Mouse (Mus musculus) MEL-GATA-1-ER (cell line): ENCODE measurements around the gene BC052040.
A peak's percentile ranks its signal among the peaks of the same experiment; 100 is the strongest.

Experiments
- DNase-seq: peaks from one replicate; pipeline ENCODE4 v3.0.0-alpha.2; 2012; ENCODE audit warnings: low read depth; ENCODE audit errors: extremely low read depth

Gene BC052040

DNA sequence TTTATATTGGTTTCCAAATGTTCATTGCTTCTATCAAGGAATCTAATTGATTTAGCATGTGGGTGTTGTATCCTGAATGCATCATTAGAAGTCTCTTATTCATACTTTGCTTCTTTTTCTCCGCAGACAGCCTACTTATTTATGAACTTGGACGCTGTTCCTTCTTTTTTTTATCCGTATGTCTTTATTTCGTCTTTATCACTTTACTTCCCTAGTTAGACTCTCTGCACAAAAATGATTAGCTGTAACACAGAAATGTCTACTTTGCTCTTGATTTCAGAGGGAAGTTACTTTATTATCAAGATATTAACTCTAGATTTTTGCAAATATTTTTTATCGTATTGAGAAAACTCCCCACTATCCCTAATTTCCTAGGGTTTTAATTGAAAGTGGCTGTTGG, 117.5 kb downstream of the BC052040 start:
- DNase-seq: peak; percentile 18

DNA sequence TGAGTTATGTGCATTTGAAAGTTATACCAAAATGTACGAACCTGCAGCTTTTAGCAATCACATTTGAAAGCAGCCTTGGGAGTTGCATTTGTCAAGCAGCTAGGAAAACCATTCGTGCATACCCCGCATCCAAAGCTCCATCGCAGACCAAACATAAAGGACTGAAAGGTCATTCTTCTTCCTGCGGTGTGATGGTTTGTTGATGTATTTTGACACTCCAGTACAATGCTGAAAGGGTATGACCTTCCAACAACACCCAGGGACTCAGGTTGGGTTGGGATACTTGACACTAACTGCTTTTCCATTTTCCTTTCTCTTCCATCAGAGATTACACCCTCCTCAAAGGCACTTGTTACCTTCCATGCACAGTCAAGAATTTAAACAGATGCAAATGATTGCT, 121.1 kb downstream of the BC052040 start:
- DNase-seq: no peak

DNA sequence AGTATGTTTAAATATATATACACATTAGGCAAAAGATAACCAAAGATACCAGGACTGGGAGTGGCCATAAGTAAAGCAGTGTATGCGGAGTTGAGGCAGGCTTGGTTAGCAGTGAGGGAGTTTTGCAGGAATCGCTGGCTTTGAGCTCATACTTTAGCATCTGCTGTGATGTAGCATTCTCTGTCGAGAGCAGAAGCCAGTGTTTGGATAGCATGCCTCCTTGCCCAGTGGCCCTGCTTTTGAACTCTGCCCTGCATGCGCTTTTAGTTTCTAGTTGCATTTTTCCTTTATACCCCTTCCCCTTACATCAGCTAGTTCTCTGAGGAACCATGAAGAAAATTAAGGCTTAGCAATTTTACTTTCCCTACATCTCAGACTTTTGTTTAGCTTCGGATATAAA, 136.0 kb downstream of the BC052040 start:
- DNase-seq: no peak

DNA sequence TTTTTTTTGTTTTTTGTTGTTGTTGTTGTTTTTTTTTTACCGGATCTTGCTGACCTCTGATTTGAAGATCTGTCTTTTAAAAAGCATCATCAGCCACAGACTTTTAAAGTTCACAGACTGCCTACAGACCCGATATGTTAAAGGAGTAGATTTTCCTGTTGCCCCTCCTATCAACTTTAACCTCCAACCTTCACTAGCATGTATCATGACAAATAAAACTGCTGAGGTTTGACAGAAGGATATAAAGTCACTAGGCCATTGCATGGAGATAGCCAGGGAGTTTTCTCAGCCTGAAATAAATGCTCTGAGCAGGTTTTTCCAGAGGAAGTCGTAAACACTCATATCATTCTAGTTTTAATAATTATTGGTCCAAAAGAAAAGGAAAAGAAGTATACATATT, 136.5 kb downstream of the BC052040 start:
- DNase-seq: no peak

DNA sequence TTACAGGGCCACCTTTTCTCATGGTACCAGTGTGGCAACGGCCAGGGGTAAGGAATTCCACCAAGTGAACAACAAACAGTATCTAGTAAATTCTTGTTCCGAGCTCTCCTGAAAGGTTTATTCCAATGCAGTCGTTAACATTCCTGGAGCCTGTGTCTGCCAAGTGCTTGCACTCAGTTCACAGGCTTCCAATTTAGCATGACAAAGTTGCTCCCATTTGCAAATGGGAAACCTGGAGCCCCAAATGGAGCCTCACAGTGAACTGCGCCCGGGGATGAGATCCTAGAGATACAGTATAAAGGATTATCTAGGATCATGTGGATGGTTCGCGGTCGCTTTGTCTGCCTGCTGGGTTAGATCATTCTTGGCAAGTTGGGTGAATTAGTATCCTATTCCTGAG, 141.9 kb downstream of the BC052040 start:
- DNase-seq: no peak

DNA sequence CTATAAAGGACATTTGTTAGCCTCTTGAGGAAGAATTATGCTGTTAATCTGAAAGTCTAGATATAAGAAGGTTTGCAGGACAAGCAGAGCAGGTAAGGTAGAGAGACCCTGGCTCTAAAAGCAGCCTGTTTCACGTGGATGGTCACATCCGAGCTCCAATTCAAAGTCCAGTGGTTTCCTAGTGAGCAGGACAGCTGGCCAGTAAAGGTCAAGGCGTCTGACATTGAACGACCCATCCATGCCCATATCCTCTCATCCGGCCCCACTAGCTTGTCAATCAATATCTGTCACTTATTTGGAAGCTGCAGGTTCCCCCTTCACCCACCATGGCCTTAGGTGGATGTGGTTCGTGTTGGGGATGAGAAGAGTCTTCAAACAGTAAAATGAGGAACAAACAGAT, 142.7 kb downstream of the BC052040 start:
- no peak for DNase-seq

DNA sequence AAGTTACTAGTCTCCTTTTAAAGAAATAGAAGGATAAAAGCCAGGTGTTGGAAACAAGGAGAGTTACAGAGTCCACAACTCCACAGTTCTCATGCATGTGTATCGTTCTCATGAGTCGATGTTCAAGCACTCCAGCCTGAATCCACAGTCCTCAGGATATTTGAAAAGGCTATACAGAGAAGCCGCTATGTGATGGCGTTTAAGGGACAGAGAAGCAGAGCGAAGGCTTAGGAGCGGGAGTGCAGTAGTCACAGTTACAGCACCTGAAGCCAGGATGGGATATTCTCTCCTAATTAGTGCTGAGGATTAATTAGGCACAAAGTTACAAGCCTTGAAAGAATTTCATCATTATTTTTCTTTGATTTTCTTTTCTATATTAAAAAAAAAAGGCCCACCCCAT, 143.2 kb downstream of the BC052040 start:
- no peak for DNase-seq

DNA sequence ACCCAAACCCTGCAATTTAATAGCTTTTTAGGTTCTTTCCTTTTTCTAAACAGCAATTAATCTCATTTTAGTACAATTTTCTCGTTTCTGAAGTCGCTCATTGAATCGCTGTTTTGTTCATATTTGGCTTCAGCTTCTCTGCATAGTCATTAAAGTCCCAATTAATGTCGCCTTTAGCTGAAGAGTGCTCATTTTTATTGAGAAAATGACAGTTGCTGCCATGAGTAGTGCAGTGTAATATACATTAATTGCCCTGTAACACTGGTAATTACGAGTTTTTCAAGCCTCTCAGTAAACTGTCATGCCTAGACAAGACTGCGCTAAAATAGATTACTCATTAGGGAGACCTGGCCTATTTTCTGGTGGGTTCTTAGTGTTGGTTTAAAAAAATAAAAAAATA, 144.0 kb downstream of the BC052040 start:
- no peak for DNase-seq

DNA sequence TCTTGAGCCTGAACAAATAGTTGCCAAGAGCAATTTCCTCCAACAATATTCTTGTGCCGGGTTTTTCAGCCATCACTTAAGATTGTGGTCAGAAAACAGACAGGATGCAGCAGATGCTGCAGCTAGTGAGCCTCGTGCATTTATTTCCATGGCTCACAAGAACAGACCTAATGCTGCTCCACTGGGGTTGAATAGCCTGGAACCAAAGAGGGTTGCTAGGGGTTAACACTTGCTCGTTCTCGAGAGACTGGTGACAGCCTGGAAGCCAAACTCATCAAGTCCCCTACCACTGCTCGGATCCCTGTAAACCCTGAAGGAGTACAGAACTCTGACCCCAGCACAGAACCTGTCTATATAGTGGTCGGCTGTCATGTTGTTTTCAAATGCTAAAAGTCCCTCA, 144.4 kb downstream of the BC052040 start:
- DNase-seq: no peak

DNA sequence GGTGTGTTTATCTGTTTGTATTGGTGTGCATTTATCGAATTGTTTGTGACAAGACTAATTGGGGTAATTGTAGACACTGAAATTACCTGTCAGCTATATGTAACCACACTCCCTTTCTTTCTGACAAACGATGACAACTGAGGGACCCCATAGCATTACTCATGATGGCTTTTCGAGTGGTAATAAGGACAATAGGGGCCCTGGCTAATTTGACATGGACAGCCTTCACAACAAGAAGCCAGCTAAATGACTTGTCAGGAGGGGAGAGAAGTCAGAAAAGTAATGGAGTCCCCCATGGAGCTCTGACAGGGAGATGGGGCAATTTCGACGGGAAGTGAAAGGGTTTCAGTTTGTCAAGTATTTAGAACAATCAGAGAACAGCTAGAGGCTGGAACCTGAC, 145.3 kb downstream of the BC052040 start:
- DNase-seq: no peak

DNA sequence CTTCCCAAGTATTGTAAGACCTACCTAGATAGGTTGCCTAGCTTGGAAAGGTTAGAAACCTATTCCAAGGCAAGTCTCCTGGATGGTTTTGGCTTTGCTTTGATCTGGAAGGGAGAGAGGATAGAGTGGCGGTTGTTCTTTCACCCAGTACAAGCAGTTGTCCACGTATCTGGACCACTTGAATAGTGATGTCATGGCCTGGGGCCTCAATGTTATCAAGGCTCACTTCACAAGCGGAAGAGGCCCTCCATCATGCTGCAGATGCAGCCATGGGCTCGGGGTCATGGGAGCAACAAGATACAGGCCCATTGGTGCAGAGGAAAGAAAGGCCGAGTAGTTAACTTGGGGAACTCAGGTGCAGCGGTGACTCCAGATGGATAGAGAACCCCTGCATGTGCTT, 147.1 kb downstream of the BC052040 start:
- DNase-seq: no peak

DNA sequence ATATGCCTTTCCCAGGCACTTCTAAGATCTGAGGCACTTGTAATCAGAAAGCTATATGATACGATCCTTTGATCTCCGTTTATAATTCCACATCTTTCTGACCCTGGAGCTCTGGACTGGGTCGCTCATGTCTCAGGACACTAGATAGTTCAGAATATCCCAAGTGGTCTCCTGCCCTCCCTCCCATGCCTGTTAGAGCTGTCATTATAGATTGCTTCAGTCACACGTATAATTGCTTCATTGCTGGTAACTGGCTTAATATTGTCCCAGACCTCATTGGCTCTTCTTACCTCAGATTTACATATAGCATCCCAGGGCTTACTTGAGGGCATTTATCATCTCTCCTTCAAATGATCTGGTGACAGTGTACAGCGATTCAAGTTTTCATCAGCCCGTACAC, 149.0 kb downstream of the BC052040 start:
- no peak for DNase-seq

DNA sequence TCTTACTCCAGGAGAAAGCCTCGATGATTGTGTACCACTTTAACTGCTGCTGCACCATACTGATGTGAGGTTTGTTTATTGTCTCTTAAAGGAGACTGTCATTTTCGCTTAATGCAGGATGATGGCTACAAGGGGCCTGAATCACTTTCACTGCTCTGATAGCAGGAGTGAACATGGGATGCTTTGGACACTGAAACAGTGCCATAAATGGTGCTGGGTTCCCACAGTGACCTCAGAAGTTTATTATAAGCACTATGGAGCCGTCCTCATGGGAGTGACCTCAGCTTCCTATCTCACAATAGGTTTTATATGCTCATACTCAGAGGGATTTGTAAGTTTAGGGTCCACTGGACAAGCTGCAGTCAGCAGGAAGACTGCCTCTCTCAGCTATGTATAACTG, 149.7 kb downstream of the BC052040 start:
- DNase-seq: no peak

DNA sequence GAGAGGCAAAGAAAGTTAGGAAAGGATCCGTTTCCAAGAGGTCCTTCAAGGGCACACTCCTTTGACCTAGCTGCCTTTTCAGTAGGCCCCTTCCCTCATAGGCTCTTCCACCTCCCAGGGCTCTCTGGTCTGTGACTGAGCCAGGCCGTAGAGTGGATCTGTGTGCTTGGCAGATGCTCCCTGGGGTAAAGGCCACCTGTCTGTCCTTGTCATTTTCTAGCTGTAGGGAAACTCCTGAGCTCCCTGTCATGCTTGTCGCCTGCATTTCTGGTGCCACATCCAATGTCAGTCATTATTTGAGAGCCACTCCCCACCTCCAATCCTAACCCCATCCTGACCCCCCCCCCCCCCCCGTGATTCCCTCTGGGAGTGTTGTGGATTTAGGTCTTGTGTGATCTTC, 151.1 kb downstream of the BC052040 start:
- no peak for DNase-seq

DNA sequence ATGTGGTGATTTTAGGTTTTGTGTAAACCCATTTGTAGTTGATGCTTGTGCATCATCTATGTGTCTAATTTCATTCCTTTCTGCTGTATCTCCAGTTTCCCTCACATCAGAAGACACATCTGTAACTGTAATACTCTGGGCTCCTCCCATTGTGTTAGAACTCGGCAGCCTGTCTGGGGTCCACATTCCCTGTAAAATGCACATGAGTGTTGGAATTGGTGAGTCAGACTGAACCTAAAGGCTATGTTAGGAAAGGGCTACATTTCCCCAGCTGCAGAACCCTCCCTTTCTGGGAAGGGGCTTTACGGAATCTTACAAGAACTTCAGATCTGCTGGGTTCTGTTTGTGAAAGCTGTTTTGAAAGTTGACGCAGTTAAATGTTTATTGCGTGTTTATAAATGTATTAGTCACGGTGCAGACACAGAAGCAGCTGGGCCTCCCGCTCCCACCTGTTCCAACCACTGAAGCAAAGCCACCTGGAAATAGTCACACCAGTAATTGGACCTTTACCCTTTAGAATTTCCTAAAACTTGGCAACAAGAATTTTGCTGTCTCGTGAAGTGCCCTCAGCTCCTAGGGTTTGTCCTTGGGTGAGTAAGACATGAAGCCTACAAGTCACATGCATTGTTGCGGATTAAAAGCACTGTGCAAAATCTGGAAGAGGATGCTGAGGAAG, 151.6 kb downstream of the BC052040 start:
- DNase-seq: no peak

DNA sequence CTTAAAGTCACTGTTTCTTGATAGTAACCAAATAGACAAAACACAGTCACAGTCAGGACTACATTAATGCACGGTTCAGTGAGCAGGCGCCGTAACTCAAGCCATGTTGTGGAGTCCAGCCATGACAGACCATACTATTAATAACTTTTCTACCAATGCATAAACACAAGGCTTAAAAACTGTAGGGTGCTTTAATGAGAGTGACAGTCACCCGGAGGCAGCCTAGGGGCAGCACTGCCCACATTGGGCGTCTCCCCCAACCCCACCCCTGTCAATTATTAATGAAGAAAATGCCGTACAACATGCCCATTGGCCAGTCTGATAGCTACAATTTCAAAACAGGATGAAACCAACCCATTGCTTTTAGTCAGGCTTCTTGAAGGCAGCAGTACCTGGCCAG, 153.3 kb downstream of the BC052040 start:
- no peak for DNase-seq

DNA sequence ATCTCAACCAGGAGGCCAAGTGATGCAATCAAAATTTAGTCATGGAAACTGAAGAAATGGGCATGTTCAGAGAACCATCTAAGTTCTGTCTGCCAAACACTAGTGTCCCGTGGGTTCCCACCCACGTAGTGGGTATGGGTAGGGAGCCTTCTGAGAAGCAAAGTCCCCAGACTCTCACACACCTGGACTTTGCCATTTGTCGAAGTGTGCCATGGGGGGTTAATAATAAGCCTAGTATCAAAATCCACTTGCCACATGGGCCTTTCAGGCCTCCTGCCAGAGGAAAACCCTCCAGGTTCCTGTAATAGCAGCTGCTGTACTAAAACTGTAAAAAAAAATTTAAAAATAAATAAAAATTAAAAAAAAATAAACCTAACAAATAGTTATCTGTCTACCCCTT, 154.9 kb downstream of the BC052040 start:
- no peak for DNase-seq

DNA sequence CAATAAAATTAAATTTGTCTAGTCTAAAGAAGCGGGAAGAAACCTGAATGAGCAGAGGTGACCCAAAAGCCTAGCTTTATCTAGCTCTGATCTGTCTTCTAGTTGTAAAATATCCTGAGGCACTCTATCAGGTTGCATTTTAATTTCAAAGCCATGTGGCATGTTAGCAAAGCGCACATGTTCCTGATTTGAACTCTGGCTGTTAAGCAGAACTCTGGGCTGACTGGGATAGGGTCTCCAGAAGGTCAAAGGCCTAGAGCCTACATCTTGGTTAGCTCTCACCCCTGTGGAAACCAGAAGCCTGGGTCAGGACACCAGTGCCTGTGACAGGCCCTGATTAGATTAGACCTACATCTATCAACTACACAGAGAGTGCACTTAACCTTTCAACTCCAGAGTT, 156.4 kb downstream of the BC052040 start:
- DNase-seq: no peak

DNA sequence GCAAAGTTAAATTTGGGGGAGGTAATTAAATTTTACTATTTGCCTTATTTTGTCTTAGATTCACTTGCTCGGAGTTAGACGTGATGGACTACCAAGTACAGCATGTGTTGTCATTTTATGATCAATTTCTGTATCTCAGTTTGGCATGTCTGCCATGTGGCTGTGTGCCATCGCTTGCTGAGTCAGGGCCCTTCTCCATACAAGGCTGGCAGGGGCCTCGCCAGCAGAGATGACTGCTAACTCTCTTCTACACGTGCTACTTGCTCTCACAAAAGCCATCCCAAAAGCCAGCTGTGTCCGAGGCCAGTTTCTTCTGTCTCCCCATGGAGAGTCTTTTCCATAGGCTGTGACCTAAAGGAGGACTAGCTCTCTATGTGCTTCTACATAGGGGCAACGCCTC, 160.5 kb downstream of the BC052040 start:
- DNase-seq: no peak

DNA sequence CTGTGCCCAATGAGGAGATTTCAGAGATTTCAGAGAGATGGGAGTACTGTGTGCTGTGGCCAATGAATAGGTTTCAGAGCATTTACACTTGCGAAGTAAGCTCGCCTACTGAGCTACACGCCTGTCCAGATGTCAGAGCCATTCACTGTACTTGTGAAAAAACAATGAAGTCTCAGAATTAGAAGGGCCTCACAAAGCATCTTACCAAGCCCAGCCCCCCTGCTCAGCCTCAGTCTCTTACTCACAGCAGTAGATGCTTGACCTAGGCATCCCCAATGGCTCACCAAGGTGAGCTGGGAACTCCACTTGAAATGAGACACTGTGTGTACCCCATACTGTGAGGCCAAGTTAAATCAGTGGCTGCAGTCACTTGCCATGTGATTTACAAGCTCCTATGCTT, 166.1 kb downstream of the BC052040 start:
- DNase-seq: no peak

DNA sequence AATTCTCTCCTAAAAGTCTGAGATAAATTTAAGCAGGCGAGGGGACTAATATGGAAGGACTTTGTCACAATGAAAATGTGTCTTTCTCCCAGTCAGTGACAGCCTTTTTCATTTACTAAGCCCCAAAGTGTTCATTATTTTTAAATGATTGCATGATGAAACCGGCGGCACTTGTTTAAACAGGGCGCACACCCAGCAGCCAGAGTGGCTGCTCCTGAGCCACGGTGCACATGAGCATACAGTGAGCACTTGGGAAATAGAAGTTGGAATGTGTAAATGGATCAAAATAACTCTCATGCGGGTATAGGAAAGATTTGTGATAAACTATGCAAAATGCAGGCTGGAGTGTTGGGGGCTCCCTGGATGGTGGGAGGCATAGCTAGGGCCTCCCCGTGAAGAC, 169.7 kb downstream of the BC052040 start:
- DNase-seq: no peak

DNA sequence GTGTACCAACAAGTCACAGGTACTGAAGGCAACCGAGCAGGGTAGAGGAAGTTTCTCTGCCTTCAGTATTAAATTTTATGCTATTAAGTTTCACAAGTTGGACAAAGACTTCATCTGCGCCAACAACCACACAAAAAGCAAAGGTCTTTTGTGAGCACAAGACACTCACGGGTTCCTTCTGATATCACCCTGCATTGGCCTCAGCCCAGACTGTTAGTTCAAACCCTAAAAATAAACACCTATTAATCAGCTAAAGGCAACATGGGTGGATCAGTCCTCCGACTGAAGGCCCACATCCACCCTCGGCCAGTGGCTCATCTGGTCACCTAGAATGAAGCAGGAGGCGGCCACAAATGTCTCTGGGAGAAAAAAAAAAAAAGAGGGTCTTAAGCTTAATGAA, 176.2 kb downstream of the BC052040 start:
- no peak for DNase-seq

DNA sequence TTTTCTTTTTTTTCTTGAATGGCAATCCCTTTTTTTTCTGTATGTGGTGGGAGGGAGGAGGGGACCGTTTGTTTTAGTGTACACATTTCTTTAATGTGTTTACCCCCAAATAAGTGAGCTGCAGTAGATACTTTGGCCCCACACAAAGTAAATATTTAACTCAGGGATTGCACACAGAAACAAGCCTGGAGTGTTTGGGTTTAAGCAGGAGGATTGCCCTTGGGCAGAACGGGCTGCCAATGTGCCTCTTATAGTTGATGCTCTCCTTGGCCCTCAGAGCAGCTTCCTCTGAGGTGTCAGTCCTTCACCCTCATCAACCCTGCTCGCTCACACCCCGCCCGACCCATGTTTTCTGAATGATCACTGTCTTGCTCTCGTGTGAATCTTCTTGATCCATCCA, 177.0 kb downstream of the BC052040 start:
- DNase-seq: no peak
